Mouse (Mus musculus) layer of hippocampus, postnatal 10 days (tissue): ENCODE measurements around the gene Lta. TPM values are rescaled to one million over a fixed set of nuclear protein-coding genes. Genes with fewer than 3 reads are reported as not detected.
A peak's percentile ranks its signal among the peaks of the same experiment; 100 is the strongest.

ENCODE experiments used
- DNase-seq, 2 experiments: peaks; one replicate each; pipeline ENCODE4 v3.0.0; 2021; ENCODE audit warnings: low spot score in 2 of 2
- total RNA-seq, 2 experiments: library from RNA; stranded (reverse); gene quantifications; 2 replicates each; pipeline ENCODE4 v1.2.3; 2021

Gene Lta
- total RNA-seq, 2 experiments from 2014 or later = 0.43 to 0.71 TPM

- no peak for DNase-seq
Observed at GRCm38 (mm10) chr17:35213071-35213470, 7.9 kb upstream of the Lta start.

- DNase-seq = no peak
Observed at GRCm38 (mm10) chr17:35210593-35210992, 5.4 kb upstream of the Lta start.

- DNase-seq = no peak
Observed at GRCm38 (mm10) chr17:35209785-35210535, 4.8 kb upstream of the Lta start.

- no peak for DNase-seq
Observed at GRCm38 (mm10) chr17:35205380-35205769, 224 bp upstream of the Lta start.

GRCm38 (mm10) chr17:35202442-35202841 lies 2.7 kb downstream of the Lta start:
- DNase-seq = no peak

GRCm38 (mm10) chr17:35201787-35202186 lies 3.4 kb downstream of the Lta start, which contains the start of gene Tnf:
Gene Tnf, minus strand, starts transcription at chr17:35202007.
- no peak for DNase-seq

- no peak for DNase-seq
Observed at GRCm38 (mm10) chr17:35201128-35201527, 4.0 kb downstream of the Lta start.

- DNase-seq = no peak
Observed at GRCm38 (mm10) chr17:35200398-35200797, 4.8 kb downstream of the Lta start.

- DNase-seq = no peak
Observed at GRCm38 (mm10) chr17:35198946-35199345, 6.2 kb downstream of the Lta start.

- no peak for DNase-seq
Observed at GRCm38 (mm10) chr17:35198029-35198428, 7.1 kb downstream of the Lta start.

- no peak for DNase-seq
Observed at GRCm38 (mm10) chr17:35197126-35197525, 8.0 kb downstream of the Lta start.

- no peak for DNase-seq
Observed at GRCm38 (mm10) chr17:35196321-35196641, 8.9 kb downstream of the Lta start.

- peak; percentile 82 to 85 for DNase-seq
Observed at GRCm38 (mm10) chr17:35195631-35196320, 9.4 kb downstream of the Lta start.

- DNase-seq = no peak
Observed at GRCm38 (mm10) chr17:35194844-35195630, 10.1 kb downstream of the Lta start.

- no peak for DNase-seq
Observed at GRCm38 (mm10) chr17:35193881-35194843, 11.0 kb downstream of the Lta start, which contains the start of gene Ltb. Gene Ltb, plus strand, starts transcription at chr17:35194439.

GRCm38 (mm10) chr17:35192924-35193323 lies 12.2 kb downstream of the Lta start:
- DNase-seq = no peak

- no peak for DNase-seq
Observed at GRCm38 (mm10) chr17:35191723-35192122, 13.4 kb downstream of the Lta start.

- no peak for DNase-seq
Observed at GRCm38 (mm10) chr17:35190096-35190495, 15.1 kb downstream of the Lta start.

- DNase-seq = no peak
Observed at GRCm38 (mm10) chr17:35189186-35189585, 16.0 kb downstream of the Lta start.

GRCm38 (mm10) chr17:35187959-35188610 lies 17.1 kb downstream of the Lta start, which contains the start of gene Lst1:
Gene Lst1, minus strand, starts transcription at chr17:35188439.
- DNase-seq = no peak
